Mouse (Mus musculus): Measurements from ENCODE around the gene Hist1h4c.

DNA sequence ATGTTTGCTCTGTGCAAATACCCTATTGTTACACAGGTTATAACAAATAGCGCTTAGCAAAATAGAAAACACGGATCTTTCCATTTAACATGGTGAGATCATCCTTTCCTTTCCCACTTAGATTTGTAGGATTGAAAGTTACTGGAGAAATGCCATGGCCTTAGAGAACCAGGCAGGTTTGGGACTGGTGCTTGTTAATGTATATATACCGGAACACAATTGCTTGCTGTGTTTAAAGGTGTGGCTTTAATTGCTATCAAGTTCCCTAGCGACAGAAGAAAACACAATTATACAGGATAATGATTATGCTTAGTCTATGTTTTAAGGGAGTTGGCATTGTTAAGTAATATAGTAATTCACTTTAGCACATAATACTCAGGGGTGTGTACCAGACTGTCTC is 11.1 kb downstream of the Hist1h4c start:
- TF ChIP-seq POLR2A (IDR thresholded peaks at IDR 0.05; ENCODE audit: control insufficient read depth, extremely low read depth, insufficient read depth, low read length, poor library complexity) (no peak), CTCF (IDR thresholded peaks at IDR 0.05; ENCODE audit: borderline replicate concordance, control insufficient read depth, extremely low read depth, insufficient read depth, low read length, poor library complexity) (no peak)
